Mouse (Mus musculus): ENCODE data around the gene Mthfd1l.
"Not testable (repeated sequence)": the region's sequence is repeated elsewhere in the genome, so short reads cannot be mapped to it uniquely, and the experiment has no call there.

The Mthfd1l gene

DNA sequence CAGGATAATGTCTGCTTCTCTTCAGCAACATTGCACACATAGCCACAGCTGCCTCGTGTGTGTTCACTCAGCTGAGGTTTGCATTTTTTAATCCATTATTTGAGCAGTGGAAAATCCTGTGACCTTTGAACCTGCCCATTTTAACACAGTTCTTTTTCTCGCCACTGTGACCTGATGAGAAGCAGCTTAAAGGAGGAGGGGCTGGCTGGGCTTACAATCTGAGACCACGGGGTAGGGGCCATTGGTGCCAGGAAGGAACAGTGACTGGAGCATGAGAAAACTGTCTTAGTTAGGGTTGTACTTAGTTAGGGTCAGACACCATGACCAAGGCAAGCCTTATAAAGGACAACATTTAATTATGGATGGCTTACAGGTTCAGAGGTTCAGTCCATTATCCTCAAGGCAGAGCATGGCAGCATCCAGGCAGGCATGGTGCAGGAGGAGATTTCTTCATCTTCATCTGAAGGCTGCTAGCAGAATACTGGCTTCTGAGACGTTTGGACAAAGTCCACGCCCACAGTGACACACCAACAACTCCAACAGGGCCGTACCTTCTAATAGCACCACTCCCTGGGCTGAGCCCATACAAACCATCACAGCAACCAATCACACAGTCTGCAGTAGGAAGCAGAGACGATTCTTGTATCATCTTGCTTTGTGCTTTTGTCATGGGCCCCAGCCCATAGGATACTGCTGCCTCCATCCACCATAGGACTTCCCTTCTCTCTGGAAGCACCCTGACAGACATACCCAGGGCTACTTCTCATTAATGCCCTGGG lies 112.6 kb downstream of the Mthfd1l start:
- no peak for DNase-seq

DNA sequence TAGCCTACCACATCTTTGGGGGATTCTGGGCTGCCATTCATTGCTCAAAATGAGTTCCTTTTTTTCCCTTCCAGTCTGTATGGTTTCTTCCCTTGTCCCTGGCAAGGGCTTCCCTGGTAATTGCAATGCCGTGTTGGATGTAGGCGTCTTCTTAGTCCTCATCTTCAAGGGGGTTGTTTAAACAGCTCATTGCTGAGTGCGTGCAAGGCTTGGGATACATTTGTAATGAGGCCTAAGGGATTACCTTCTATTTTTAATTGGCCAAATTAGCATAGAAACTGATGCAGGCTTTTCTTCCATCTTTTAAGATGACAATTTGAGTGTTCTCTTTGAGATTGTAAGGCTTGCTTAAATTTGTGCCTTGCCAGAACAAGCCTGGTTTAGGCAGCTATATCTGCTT lies 114.6 kb downstream of the Mthfd1l start:
- no peak for DNase-seq

DNA sequence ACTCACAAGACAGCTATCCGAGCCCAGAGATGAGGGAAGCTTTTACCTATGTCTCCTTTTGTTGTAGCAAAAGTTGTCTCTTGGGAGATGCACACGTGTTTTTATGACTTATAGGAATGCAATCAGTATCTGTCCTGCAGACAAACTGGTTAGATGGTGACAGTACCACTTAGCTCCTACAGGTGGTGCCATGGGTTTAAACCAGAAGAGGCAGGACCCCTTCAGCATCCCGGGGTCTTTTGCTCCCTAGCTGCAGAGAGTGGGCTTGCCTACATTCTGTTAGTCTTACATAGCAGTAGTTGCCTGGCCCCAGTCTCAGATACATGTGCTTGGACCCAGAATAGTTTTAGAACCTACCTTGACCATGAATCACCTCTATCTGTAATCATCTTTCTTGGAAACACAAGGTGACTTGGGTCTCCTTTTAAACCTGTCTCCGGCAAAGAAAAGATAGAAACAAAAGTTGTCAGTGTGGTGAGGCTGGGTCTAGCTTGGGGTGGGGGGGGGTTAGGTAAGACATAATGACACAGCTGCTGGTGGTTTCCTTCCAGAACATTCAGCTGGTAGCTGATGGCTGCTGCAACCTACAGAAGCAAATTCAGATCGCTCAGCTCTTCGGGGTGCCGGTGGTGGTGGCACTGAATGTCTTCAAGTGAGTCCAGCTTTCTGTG lies 116.0 kb downstream of the Mthfd1l start:
- no peak for DNase-seq

DNA sequence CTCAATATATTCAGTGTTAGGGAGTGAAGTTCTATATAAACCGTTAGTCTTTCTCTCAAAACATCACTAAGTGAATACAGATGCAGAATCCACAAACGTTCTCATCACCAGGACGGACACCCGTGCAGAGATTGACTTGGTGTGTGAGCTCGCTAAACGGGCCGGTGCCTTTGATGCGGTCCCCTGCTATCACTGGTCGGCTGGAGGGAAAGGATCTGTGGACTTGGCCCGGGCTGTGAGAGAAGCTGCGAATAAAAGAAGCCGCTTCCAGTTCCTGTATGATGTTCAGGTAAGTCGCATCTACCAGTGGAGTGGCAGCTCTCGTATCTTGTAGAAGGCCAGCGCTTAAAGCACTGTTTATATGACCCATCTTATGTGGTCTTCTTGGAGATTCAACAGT lies 117.0 kb downstream of the Mthfd1l start:
- DNase-seq: no peak

DNA sequence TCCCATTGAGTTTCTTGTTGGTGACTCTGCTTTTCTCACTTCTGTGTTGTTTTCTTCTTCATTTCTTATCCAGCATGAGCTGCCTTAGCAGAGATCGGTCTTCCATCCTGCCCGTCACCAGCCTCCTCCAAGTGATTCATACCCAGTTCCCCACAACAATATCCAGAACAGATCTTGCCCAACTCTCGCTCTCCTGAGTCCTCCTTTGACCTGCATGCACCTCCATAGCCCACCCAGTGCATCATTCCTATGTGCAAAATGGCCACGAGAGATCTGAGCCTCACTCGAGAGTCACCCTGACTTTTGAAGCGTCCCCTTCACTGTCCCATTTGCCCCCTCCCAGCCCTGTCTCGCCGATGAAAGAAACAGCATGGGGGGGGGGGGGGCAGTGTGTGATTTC lies 120.1 kb downstream of the Mthfd1l start:
- no peak for DNase-seq

DNA sequence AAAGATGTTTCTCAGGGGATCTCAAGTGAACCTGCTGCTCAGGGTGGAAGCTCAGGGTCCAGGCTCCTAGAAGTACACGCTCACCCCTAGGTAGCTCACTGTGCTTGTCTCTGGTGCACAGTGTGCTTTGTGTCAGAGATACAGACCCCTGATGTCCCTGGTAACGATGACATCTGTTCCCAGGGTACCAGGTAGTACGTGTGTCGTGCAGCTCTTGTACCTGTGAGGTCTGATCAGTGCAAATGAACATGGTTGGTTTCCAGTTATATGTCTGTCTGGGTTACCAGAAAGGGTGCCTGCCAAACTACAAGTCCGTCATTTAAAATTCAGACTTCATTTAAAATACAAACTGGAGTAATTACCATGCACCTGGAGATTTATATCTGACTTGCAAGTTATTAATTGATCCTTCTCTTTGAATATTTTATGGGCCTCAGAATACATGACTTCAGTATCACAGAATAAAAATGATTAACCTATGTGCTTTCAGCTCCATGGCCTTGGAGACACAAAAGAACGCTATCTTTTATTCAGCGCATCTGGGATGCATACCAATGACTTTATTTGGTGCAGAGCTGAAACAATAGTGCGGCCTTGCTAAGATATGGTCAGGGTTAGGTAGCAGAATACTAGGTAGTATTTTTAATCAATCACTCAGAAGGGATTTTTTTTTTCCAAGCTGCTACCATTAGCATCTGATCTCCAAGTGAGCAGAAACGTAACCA lies 121.3 kb downstream of the Mthfd1l start:
- no peak for DNase-seq

DNA sequence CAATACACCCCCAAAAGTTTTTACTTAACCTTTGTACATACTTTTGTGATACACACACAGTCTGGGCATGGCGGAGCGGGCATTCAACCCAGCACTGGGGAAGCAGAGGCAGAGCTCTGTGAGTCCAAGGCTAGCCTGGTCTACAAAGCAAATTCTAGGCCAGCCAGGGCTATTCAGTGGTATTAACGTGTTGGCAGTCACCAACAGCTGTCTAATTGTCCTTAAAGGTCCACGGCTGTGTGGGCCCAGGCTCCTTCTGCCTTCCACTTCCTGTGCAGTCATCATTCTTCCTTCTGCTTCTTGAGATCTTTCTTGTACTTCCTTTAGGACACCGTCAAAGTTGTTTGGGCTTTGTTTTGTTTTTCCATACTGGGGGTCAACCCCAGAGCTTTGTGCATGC lies 123.2 kb downstream of the Mthfd1l start:
- no peak for DNase-seq

DNA sequence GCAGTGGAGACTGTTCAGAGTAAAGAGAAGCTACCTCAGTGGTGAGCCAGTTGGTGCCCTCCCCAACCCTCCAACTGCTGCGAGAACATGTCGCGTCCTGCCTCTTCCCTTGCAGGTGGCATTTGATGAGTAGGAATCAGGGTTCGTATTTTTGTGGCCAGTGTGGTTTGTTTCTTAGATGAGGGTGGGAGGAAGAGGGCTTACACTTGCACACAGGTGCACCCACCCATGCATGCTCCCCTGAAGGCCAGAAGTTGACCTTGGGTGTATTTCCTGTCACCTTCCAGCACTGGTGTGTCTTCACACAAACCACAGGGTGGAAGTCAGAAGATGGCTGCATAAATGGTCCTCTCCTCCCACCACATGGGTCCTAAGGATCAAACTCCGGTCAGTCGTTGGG lies 127.1 kb downstream of the Mthfd1l start:
- no peak for DNase-seq

DNA sequence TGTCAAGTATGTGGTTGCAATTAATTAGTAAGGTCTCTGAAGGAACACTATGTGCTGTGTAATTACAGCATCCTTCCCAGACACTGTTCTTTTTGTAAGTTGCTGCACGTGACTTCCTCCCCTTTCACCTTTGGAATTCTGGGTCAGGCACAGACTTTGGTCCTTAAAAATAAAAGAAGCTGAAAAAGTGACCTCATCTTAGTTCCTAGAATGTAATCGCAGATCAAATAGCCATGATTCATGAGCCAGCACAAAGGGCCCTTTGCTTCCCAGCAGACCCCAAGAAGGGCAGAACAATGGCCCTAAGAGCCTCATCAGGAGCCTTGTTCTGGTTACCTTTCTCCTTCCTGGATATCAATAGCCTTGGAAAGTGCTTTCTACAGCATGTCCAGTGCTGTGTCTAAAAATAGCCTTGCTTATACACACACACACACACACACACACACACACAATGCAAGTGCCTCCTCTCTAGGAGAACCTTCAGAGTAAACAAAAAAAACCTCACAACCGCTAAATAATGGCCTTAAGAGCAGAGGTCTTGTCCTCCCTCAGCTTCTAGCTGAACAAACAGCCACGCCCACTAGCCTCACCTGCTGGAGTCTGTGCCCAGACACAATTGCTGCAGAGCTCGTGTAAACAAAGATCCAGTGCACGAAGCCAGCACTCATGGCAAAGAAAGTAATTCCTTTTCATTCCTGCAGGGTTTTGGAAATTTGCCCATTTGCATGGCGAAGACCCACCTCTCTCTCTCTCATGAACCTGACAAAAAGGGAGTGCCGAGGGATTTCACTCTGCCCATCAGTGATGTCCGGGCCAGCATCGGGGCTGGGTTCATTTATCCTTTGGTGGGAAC lies 133.0 kb downstream of the Mthfd1l start:
- peak; percentile 23 for DNase-seq

DNA sequence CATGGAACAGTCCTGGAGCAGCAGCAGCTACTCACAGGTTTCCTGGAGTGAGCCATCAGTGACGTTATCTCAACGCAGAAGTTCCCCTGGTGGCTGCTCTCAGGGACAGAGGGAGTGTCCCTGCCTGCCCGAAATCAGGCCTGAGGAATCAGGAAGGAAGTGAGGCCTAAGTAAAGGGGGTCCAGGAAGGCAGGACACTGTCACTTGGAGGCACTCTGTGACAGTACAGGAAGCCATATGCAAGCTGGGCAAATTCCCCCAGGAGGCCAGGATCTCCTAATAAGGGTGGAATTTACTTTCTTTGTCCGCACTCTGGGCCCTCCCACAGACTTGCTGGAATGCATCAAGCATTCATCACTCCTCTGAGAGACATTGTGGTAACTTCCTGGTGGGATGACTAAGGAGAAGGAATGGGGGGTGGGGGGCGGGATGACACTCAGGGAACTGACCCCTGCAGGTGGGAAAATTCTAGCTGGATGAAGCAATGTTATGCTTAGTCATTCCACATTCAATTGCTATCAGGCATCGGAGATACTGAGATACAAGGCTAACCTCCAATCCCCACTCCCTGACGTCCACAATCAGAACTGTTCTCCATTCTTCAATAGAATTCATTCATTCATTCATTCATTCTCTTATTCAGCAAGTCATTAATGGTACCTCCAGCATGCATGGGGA lies 134.9 kb downstream of the Mthfd1l start:
- DNase-seq: peak; percentile 45

DNA sequence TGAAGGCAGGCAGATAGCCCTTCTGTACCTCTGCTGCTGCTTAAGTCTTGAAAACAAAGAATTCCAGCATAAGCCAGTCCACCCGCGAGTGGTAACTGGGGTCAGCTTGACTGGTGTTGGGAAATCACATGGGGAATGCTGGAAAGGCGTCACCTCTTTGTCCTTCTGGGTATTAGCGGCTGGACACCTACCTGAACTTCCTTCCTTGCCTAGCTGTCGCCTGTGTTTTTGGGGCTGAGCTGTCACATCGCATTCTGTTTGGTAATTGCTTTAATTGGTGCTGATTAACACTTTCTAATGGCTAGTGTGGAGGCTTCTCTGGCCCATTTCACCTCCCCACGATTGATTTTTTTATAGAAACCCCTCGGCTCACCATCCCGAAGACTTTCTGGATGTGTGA lies 135.5 kb downstream of the Mthfd1l start:
- no peak for DNase-seq

DNA sequence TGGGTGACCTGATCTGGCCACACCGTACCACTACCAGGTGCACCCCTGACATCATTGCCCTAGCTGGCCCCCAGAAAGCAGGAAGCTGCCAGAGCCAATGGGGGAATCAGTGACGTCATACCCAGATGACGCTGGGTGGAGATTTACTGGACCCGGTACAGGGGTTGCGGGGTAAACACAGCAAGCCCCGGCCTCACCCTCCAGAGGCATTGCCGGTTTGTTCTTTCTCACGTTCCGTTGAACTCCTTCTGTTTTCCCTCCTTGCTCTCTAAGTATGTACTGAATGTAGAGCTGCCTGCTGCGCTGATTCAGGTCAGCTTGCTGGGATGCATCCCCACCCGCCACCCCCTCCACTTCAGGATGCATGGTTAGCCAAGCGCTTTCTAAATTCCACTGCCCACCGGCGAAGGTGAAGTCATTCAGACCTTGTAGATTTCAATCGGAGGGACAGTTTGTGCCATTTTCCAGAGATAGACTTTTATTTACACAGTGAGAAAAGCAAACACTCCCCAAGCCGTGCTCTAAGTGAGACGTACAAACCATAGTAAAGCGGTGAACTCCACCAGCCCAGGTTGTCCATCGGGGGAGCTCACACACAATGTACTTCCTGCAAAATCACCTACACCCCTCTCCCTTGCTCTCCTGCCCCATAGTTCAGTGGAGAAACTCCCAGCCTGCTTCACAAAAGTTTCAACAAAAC lies 138.3 kb downstream of the Mthfd1l start:
- no peak for DNase-seq

DNA sequence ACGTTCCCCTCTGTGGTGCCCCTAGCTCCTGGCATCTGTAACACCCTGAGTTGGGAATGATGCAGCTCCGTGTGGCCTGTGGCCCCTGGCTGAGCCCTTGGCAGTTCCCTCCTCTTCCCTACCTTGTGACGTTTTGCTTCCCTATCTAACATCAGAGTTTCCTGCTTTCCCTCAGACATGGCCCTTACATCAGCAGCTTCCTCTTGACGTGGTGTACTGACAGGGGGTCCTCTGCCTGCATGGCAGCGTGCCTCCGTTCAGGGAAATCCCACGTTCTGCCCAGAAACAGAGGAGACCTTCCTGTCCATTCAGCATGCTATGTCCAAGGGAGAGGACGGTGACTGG lies 138.8 kb downstream of the Mthfd1l start:
- no peak for DNase-seq

DNA sequence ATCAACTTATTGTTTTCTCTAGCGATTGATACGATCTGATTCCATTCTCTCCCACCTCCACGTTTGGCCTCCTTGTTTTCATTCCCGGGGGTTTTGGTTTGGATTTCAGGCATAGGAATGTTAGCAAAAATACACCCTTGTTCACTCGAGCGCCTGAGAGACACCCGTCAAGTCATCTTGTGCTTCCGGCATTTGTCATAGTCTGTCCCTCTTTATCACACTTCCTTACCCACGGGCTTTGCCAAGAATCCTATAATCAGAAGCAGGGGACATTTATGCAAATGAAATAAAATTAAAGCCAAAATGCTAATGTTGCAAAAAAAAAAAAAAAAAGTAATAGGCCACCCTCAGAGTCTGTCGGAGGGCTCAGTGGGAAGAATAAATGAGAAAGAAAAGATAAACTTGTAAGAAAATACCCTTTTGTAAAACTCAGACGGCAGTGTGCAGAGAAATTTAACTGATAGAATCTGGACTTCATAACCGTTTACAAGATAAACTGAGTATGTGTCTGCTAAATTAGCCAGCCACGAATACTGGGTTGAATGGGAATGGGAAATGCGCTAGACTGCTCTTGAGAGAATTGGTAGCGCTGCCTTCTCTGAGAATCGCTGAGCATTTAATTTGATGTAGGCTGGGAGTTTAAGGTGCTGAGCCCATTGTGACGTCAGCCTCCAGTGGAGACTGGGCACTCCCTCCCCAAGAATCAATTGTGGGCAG lies 139.9 kb downstream of the Mthfd1l start:
- no peak for DNase-seq

DNA sequence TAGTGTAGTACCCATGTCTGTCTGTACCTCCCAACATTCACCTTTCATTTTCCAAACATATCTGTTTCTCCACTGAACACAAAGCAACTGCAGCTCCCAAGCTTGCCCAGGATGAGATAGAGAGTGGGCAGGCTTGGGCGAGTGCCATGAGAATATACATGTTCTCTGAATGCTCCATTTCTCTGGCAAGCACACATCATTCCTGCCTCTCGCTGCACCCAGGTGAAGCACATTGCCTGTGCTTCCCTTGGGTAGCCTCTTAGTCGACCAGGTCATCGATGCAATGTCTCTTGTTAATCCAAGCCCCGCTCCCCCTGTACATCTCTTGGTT lies 140.4 kb downstream of the Mthfd1l start:
- DNase-seq: no peak

DNA sequence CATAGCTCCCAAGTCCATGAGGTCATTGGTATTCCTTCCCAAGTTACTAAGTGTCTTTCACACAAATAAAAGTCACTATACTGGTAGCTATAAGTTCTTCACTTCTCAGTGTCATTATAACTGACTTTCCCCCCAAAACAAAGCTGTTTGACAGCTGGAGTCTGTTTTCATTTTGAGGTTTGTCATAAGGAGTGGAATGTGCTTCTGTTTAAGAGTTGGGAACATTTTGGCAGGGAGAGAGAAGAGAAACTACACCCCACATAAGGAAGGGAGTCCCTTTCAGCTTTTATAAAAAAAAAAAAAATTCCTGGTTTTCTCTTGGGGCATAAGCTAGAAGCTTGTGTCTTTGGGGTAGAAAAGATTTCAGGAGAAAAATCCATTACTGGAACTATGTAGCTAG lies 143.7 kb downstream of the Mthfd1l start:
- no peak for DNase-seq

DNA sequence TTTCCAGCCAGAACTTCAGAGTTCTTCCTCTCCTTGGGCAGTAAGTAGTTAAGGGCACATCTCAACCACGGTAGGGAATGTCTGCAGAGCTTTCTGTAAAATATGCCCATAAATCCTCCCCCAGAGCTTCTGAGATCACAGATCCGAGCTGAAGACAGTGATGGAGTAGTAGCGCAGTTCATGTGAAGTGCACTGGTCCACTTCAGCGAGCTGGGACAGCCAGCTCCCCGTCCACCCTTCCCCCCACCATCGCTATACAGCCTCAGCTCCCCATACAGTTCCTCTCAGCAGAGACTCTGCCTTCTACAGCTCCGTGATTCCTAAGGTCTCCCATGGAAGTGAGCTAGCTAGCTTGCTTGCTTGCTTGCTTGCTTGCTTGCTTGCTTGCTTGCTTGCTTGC lies 144.2 kb downstream of the Mthfd1l start:
- peak; percentile 41 for DNase-seq

DNA sequence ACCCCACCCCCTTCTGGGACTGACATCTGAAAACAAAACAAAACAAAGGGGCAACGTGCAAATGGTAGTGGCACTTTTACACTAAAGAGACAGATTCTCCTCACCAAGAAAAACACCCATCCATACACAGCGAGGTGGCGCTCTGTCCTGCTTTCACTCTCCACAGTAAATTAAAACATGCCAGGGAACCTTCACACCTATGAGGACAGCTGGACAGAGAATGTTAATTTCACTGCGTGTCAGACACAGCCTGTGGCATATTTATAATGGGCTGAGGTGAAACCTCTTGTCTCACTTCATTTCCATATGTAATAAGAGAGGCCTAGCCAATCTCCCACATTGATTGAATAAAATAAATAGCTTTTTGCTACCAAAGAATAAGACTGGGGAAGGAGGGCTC lies 146.4 kb downstream of the Mthfd1l start:
- DNase-seq: no peak

DNA sequence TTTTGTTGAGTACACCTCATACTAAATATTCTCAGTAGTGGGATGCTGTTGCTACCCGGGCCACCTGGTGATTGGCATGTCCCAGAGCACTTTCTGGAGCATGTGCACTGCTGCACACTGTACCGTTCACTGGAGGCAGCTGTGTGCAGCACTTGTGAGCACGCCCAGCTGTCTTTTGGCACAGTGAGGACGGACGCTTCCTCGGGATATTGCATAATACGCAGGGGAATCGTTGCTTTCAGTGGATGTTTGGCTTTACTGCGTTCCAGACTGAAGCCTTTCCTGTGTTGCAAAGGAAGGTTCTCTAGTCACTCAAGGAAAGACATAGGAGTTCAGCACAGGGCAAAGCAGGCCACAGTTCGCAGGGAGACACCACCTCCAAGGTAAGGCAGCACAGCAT lies 147.8 kb downstream of the Mthfd1l start:
- DNase-seq: peak; percentile 24

DNA sequence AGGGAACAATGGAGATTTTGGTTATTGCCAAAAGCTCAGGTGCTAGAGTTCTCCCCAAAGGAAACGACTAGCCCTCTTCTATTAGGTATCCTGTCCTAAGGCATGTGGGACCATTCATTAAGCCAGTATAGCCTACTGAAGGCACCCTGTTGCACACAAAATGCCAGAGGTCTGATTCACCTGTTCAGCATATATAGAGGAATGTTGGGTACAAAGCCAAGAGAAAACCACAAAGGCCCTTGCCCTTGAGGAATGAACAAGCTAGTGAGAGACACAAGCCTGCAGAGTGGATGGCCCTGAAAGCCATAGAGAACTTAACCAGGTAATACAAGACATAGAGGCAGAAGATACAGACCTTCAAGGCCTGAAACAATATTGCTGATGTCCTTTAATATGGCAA lies 148.3 kb downstream of the Mthfd1l start:
- no peak for DNase-seq

DNA sequence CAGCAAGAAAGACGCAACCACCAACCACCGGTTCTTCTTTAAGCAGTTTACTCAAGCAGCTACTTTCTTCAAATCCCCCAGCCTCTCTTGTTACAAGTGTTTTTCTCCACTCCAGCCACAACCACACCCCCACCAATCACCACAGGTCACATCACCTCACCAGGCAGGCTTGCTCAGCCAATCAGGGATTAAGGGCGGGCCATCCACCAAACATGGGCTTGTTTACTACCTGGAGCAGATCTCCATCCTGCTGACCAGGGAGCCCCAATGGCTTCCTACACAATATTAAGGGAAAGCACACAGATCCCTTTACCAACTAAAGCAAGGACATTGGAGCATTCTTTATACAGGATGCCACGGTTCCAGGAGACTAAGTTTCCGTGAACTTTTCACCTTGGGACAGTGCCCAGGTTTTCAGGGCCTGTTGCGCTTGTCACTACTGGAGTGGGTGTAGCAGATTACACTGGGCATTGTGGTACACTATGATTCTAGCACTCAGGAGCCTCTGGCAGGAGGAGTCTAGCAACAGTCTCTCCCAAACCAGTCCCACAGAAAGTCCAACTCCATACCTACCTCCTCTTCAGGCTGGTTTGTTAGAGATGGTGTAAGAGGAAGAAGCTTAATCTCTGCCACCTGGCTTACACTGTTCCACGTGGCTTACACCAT lies 150.5 kb downstream of the Mthfd1l start:
- not testable (repeated sequence) for DNase-seq

Data from liver (tissue).